22 mouse cellular contexts compared by ENCODE assay signal in genomic region chr2:128359106-128359505, GRCm38 (mm10).
DNase-seq lines count a peak whose midpoint lies in the region; ATAC-seq and TF ChIP-seq lines count a peak whose summit lies in the region.
"Had no signal": no experiment of that assay in that cellular context is flagged by ENCODE, and none has a peak within 500 bp of the region (broad histone marks: within the 10 kb centered on the region; RNA-seq: fewer than 3 reads in every experiment).

No protein-coding gene starts in this region.

- 49% methylated on average over 4 of the region's 4 CpGs for WGBS in intestine, embryonic 15.5 days
- 30% methylated on average over 4 of the region's 4 CpGs for WGBS in small intestine, adult 2 months
- WGBS in hindbrain, embryonic 11.5 days, result 80% methylated on average over 4 of the region's 4 CpGs

- no peaks in the 10 kb centered on the region for H3K36me3 ChIP-seq in intestine, embryonic 15.5 days
- no peaks in the 10 kb centered on the region for H3K36me3 ChIP-seq in small intestine, adult 2 months (ENCODE audit: control insufficient read depth, insufficient read depth, low read length)
- H3K36me3 ChIP-seq in hindbrain, embryonic 11.5 days (ENCODE audit: control insufficient read depth, insufficient read depth, low read length), result no peaks in the 10 kb centered on the region
- H3K36me3 ChIP-seq: forebrain, embryonic 10.5 days; heart, embryonic 10.5 days; heart, embryonic 13.5 days; hindbrain, embryonic 13.5 days had no signal

- no peak overlapping the region for H3K4me2 ChIP-seq in intestine, embryonic 15.5 days (replicated peaks)
- no peak overlapping the region for H3K4me2 ChIP-seq in hindbrain, embryonic 11.5 days (replicated peaks; ENCODE audit: low read depth, low read length)
- H3K4me2 ChIP-seq: forebrain, embryonic 13.5 days; heart, embryonic 13.5 days; hindbrain, embryonic 13.5 days had no signal

- H3K4me1 ChIP-seq in intestine, embryonic 15.5 days (replicated peaks), result peaks cover 16% of the 10 kb centered on the region; the same call in 1 of the 2 replicates
- peaks cover 18% of the 10 kb centered on the region; the same call in 1 of the 2 replicates for H3K4me1 ChIP-seq in small intestine, adult 2 months (ENCODE audit: control insufficient read depth, insufficient read depth, insufficient read length, low read length)
- H3K4me1 ChIP-seq in hindbrain, embryonic 11.5 days (replicated peaks; ENCODE audit: control insufficient read depth, insufficient read depth, low read length), result no peaks in the 10 kb centered on the region
- H3K4me1 ChIP-seq: forebrain, embryonic 13.5 days; hindbrain, embryonic 13.5 days had no signal

- TF ChIP-seq CTCF in small intestine, adult 2 months (IDR thresholded peaks at IDR 0.05; ENCODE audit: extremely low read depth, insufficient read length, insufficient replicate concordance, low read depth, low read length), result no peak

- no peak overlapping the region for H3K9ac ChIP-seq in intestine, embryonic 15.5 days
- H3K9ac ChIP-seq in hindbrain, embryonic 11.5 days (ENCODE audit: low read depth, low read length), result no peak overlapping the region
- H3K9ac ChIP-seq: forebrain, embryonic 13.5 days; heart, embryonic 13.5 days; hindbrain, embryonic 13.5 days had no signal

- intact Hi-C loops in heart, postnatal 10 days (cut with DNase I), result no loop called here

- H3K9me3 ChIP-seq in intestine, embryonic 15.5 days, result no peaks in the 10 kb centered on the region
- H3K9me3 ChIP-seq in hindbrain, embryonic 11.5 days (ENCODE audit: control insufficient read depth, low read length), result no peaks in the 10 kb centered on the region
- H3K9me3 ChIP-seq: forebrain, embryonic 10.5 days; forebrain, embryonic 13.5 days; heart, embryonic 10.5 days had no signal

- ATAC-seq in intestine, embryonic 15.5 days, result peak; percentile 81
- ATAC-seq in hindbrain, embryonic 11.5 days (ENCODE audit: low FRiP score), result no peak
- ATAC-seq: CD4-positive, CD25-positive, alpha-beta regulatory T cell, adult 4 months; forebrain, embryonic 13.5 days; forebrain, embryonic 16.5 days; hindbrain, embryonic 16.5 days had no signal

- no peaks in the 10 kb centered on the region for H3K27me3 ChIP-seq in intestine, embryonic 15.5 days (replicated peaks)
- no peaks in the 10 kb centered on the region for H3K27me3 ChIP-seq in small intestine, adult 2 months (ENCODE audit: control insufficient read depth, insufficient read depth, low read length)
- no peaks in the 10 kb centered on the region for H3K27me3 ChIP-seq in hindbrain, embryonic 11.5 days (ENCODE audit: control insufficient read depth, insufficient read depth, low read length)
- H3K27me3 ChIP-seq: forebrain, embryonic 13.5 days; heart, embryonic 13.5 days; hindbrain, embryonic 13.5 days had no signal

- no peak for TF ChIP-seq POLR2A in small intestine, adult 2 months (IDR thresholded peaks at IDR 0.05; ENCODE audit: low read depth, low read length)

- DNase-seq in heart, adult 11 months, result peak; percentile 87
- no peak for DNase-seq in heart, postnatal 10 days
- DNase-seq in hindbrain, embryonic 11.5 days (ENCODE audit: low spot score), result no peak
- DNase-seq in adrenal gland, adult (ENCODE audit: inconsistent age in 2 of 2, low spot score in 1 of 2), result no peak
- DNase-seq: adrenal gland, adult 8-10 months; cerebellum, adult 11-12 months; cerebellum, adult 8-10 months; cerebellum, postnatal 14 days; gastrocnemius, postnatal 14 days; heart, adult 2 months; kidney, adult 18-20 months; kidney, adult 9 months had no signal

- peak overlapping the region; percentile 27; the same call in 1 of the 2 replicates for H3K27ac ChIP-seq in intestine, embryonic 15.5 days
- peak overlapping the region; percentile 54; the same call in 1 of the 2 replicates for H3K27ac ChIP-seq in small intestine, adult 2 months (ENCODE audit: insufficient read depth, low read depth, low read length)
- no peak overlapping the region for H3K27ac ChIP-seq in hindbrain, embryonic 11.5 days (ENCODE audit: low read depth, low read length)
- H3K27ac ChIP-seq: forebrain, embryonic 10.5 days; forebrain, embryonic 13.5 days; heart, adult 2 months; heart, embryonic 10.5 days; heart, embryonic 13.5 days; hindbrain, embryonic 13.5 days had no signal

- no peak overlapping the region for H3K4me3 ChIP-seq in intestine, embryonic 15.5 days (replicated peaks)
- no peak overlapping the region for H3K4me3 ChIP-seq in small intestine, adult 2 months (ENCODE audit: low read depth, low read length)
- no peak overlapping the region for H3K4me3 ChIP-seq in hindbrain, embryonic 11.5 days (ENCODE audit: low read depth, low read length)
- H3K4me3 ChIP-seq: forebrain, embryonic 10.5 days; forebrain, embryonic 13.5 days; heart, adult 2 months; heart, embryonic 10.5 days; heart, embryonic 13.5 days; hindbrain, embryonic 13.5 days had no signal
